Mouse (Mus musculus): Measurements from ENCODE around the gene Clic6.

The Clic6 gene

GRCm38 (mm10) chr16:92485436-92485835 is at the start of gene Clic6:
TSS of gene Clic6 (plus strand) at chr16:92485736.
- DNase-seq: no peak

DNA sequence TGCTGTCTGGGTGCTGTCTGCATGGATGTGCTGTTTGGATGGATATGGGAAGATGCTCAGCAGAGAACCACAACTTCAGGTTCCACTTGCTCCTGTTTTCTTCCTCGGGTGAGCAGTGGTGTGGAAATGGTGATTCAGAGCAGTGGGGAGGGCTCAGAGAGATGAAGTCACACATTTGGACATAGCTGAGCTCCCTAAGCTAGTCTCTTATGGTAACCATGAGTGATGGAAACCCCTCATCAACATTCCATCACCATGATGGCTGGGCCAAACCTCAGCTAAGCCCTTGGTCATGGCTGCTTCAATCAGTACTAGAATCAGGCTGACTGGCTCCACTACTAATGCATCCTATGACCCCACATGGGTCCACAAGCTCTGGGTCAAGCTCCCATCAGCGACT is 45.8 kb upstream of the Clic6 start:
- DNase-seq: no peak

GRCm38 (mm10) chr16:92440229-92440628 is 45.3 kb upstream of the Clic6 start:
- DNase-seq: no peak

- no peak for DNase-seq
Observed at GRCm38 (mm10) chr16:92441203-92441602, 44.3 kb upstream of the Clic6 start.

DNA sequence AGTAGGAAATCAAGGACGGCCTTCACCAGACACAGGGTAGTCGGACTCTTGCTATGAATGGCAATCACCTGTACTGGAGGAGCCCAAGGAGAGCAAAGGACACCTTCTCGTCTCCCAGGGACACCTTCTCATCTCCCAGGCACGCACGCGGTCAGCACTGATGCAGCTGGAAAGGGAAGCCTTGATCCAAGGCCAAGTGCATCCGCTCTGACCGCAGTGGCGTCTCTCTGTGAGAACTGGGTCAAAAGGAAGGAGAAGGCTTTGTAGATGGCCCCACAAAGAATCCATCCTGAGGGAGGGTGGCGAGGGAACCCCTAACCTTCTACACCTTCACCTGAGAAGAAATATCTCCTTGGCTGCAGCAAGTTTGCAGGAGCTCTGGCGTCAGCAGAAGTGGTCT is 43.4 kb upstream of the Clic6 start:
- no peak for DNase-seq

GRCm38 (mm10) chr16:92442946-92443345 is 42.6 kb upstream of the Clic6 start:
- DNase-seq: no peak

DNA sequence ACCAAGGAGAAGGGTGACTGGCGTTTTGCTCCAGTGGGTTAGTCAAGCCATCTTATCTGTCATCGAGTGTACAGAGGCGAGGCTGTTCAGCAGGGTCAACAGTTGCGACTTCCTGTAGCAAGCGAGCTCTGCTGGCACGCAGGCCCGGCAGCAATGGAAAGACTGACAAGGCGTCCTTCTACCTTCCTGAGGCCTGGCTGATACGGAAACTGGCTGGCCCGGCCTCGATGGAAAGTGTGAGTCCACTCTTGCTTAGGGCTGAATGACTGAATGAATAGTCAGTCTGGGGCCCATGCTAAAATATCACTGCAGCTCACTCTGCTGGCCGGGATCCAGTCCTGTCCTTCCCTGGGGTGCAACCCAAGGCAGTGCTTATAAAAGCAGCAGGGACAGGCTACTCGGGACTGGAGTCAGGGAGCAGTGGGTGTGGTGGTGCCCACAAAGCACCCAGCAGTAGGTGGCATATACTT is 41.9 kb upstream of the Clic6 start:
- no peak for DNase-seq

- DNase-seq: no peak
Observed at GRCm38 (mm10) chr16:92445377-92445776, 40.2 kb upstream of the Clic6 start.

DNA sequence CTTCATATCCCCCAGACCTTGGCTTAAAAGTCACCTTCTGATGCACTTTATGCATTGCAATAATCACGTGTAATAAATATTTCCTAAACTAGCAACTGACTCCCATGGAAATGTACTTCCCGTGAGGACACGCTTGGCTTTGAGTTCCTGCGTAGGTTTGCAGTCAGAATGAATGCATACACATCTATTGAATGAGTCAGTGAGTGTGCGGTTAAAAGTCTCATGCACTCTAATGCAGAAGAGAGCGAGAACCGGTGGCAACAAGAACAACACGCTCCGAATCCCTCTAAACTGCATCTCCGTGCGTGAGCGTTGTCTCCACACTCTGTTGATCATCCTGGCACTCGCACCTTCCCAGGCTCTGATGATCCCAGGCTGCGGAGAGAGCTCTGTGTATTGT is 36.5 kb upstream of the Clic6 start:
- no peak for DNase-seq

- DNase-seq: no peak
Observed at GRCm38 (mm10) chr16:92450331-92450730, 35.2 kb upstream of the Clic6 start.

- no peak for DNase-seq
Observed at GRCm38 (mm10) chr16:92451516-92452072, 33.9 kb upstream of the Clic6 start.

DNA sequence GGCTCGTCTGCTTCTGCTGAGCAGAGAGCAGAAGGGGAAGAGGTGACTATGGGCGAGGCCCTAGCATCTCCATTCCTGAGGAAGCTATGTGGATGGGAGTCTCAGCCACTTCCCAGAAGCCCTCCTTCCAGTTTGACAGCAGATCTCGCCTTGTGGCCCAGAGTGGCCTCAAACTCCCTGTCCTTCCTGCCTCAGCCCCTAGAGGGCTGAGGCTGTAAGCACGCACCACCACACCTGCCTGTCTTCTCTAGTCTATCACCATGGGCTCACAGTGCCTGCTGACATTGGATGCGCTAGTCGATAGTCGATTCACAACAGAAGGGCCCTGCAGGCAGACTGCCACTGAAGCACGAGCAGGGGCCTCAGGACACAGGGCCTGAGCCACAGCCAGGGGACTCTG is 32.9 kb upstream of the Clic6 start:
- no peak for DNase-seq

- DNase-seq: no peak
Observed at GRCm38 (mm10) chr16:92454002-92454401, 31.5 kb upstream of the Clic6 start.

DNA sequence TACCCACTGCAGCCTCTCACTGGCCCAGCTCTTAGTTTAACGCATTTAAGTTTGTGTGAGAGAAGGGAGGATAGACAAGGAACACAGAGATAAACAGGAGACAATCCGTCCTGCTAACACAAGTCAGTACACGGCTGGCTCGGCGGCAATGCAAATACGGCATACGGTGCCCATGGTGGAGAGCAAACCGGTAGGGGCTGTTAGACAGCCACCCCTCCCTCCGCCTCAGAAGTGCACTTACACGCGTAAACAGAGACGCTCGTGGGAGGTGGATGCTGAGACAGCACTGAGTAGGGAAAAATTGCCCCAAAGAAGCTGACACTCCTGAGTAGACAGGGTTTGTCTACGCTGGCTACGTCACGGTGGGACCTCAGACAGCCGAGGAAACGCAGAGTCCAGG is 31.0 kb upstream of the Clic6 start:
- no peak for DNase-seq

GRCm38 (mm10) chr16:92455488-92455887 is 30.0 kb upstream of the Clic6 start:
- no peak for DNase-seq

GRCm38 (mm10) chr16:92455969-92456368 is 29.6 kb upstream of the Clic6 start:
- DNase-seq: no peak

- DNase-seq: peak; percentile 22 to 28
Observed at GRCm38 (mm10) chr16:92457594-92457993, 27.9 kb upstream of the Clic6 start.

GRCm38 (mm10) chr16:92461412-92461811 is 24.1 kb upstream of the Clic6 start:
- DNase-seq: no peak

- DNase-seq: no peak
Observed at GRCm38 (mm10) chr16:92464390-92464972, 21.1 kb upstream of the Clic6 start.

- DNase-seq: no peak
Observed at GRCm38 (mm10) chr16:92465226-92465625, 20.3 kb upstream of the Clic6 start.

- DNase-seq: peak; percentile 93 to 96
Observed at GRCm38 (mm10) chr16:92465642-92466526, 19.7 kb upstream of the Clic6 start.

DNA sequence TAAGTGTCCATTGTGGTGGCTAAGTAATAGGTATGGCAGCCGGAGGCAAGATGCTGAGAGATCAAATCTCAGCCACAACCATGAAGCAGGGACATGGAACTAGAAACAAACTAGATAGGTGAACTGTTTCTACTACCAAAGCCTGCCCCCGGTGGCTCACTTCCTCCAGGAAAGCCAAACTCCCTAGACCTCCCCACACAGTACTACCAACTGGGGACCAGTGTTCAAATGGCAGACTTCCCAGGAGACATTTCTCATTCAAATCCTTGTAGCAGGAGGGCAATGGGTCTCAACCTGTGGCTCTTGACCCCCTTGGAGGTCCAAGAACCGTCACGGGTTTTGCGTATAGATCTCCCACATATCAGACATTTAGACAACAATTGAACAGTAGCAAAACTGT is 18.5 kb upstream of the Clic6 start:
- DNase-seq: no peak

GRCm38 (mm10) chr16:92468459-92468858 is 17.1 kb upstream of the Clic6 start:
- DNase-seq: no peak

DNA sequence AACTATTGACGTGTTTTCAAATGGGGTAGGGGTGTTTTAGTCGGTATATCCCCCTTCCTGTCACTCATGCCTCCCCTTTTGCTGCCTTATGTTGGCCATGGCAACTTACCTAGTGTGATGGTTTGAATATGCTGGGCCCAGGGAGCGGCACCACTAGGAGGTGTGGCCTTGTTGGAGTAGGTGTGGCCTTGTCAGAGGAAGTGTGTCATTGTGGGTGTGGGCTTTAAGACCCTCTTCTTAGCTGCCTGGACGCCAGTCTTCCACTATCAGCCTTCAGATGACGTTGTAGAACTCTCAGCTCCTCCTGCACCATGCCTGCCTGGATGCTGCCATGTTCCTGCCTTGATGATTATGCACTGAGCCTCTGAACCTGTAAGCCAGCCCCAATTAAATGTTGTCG is 14.8 kb upstream of the Clic6 start, which contains the start of gene Rcan1:
Rcan1 (minus strand) TSS at position 162 of the 400 bp plus-strand sequence.
- DNase-seq: no peak
